Mouse (Mus musculus): ENCODE measurements around the gene Lrp1. TPM values are rescaled to one million over a fixed set of nuclear protein-coding genes. Genes with fewer than 3 reads are reported as not detected.

The Lrp1 gene
- polyA plus RNA-seq, 1 experiment from 2014 or later, result 71.2 TPM

- Histone ChIP-seq H3K4me2 (ENCODE audit: low read depth, low read length, severe bottlenecking) (peak overlapping the region; percentile 47), H3K27ac (ENCODE audit: low read depth, low read length) (peak overlapping the region; percentile 68), H3K9me3 (ENCODE audit: control insufficient read depth, low read length) (peaks cover 1% of the 10 kb centered on the region; the same call in 1 of the 2 replicates), H3K4me3 (ENCODE audit: low read depth, low read length) (peak overlapping the region; percentile 74), H3K4me1 (replicated peaks; ENCODE audit: control insufficient read depth, insufficient read depth, low read length) (peaks cover 13% of the 10 kb centered on the region), H3K27me3 (ENCODE audit: control insufficient read depth, insufficient read depth, low read length) (no peaks in the 10 kb centered on the region), H3K9ac (ENCODE audit: low read length) (peak overlapping the region; percentile 43), H3K36me3 (ENCODE audit: control insufficient read depth, insufficient read depth, low read length) (no peaks in the 10 kb centered on the region)
- under 1% methylated on average over 38 of the region's 39 CpGs for WGBS
- DNase-seq (ENCODE audit: low spot score) (peak; percentile 94), ATAC-seq (replicated peaks; ENCODE audit: low FRiP score) (peak; percentile 88)
These were observed 476 bp upstream of the Lrp1 start for GRCm38 (mm10) chr10:127621191-127622056.

GRCm38 (mm10) chr10:127619941-127620405, 975 bp downstream of the Lrp1 start:
- ATAC-seq (replicated peaks; ENCODE audit: low FRiP score), result peak; percentile 9
- H3K9ac ChIP-seq (ENCODE audit: low read length), result peak overlapping the region; percentile 82
- peak overlapping the region; percentile 80 for H3K27ac ChIP-seq (ENCODE audit: low read depth, low read length)
- no peaks in the 10 kb centered on the region for H3K27me3 ChIP-seq (ENCODE audit: control insufficient read depth, insufficient read depth, low read length)
- DNase-seq (ENCODE audit: low spot score), result peak; percentile 73
- peak overlapping the region; percentile 74 for H3K4me3 ChIP-seq (ENCODE audit: low read depth, low read length)
- H3K4me2 ChIP-seq (ENCODE audit: low read depth, low read length, severe bottlenecking), result peak overlapping the region; percentile 47
- H3K4me1 ChIP-seq (replicated peaks; ENCODE audit: control insufficient read depth, insufficient read depth, low read length), result peaks cover 16% of the 10 kb centered on the region
- WGBS, result under 1% methylated on average over 12 of the region's 12 CpGs
- H3K9me3 ChIP-seq (ENCODE audit: control insufficient read depth, low read length), result no peaks in the 10 kb centered on the region
- H3K36me3 ChIP-seq (ENCODE audit: control insufficient read depth, insufficient read depth, low read length), result no peaks in the 10 kb centered on the region

GRCm38 (mm10) chr10:127619119-127619721, 1.7 kb downstream of the Lrp1 start:
- WGBS, result 30% methylated on average over 8 of the region's 8 CpGs
- Histone ChIP-seq H3K27ac (ENCODE audit: low read depth, low read length) (no peak overlapping the region), H3K36me3 (ENCODE audit: control insufficient read depth, insufficient read depth, low read length) (no peaks in the 10 kb centered on the region), H3K4me1 (replicated peaks; ENCODE audit: control insufficient read depth, insufficient read depth, low read length) (peaks cover 22% of the 10 kb centered on the region), H3K9me3 (ENCODE audit: control insufficient read depth, low read length) (no peaks in the 10 kb centered on the region), H3K9ac (ENCODE audit: low read length) (peak overlapping the region; percentile 82; the same call in 1 of the 2 replicates), H3K4me3 (ENCODE audit: low read depth, low read length) (peak overlapping the region; percentile 74), H3K27me3 (ENCODE audit: control insufficient read depth, insufficient read depth, low read length) (no peaks in the 10 kb centered on the region), H3K4me2 (ENCODE audit: low read depth, low read length, severe bottlenecking) (peak overlapping the region; percentile 47)
- ATAC-seq (replicated peaks; ENCODE audit: low FRiP score) (no peak), DNase-seq (ENCODE audit: low spot score) (no peak)

- no peak for ATAC-seq (replicated peaks; ENCODE audit: low FRiP score)
- Histone ChIP-seq H3K4me1 (replicated peaks; ENCODE audit: control insufficient read depth, insufficient read depth, low read length) (peaks cover 22% of the 10 kb centered on the region), H3K4me3 (ENCODE audit: low read depth, low read length) (no peak overlapping the region), H3K36me3 (ENCODE audit: control insufficient read depth, insufficient read depth, low read length) (no peaks in the 10 kb centered on the region), H3K27ac (ENCODE audit: low read depth, low read length) (no peak overlapping the region), H3K27me3 (ENCODE audit: control insufficient read depth, insufficient read depth, low read length) (no peaks in the 10 kb centered on the region), H3K9ac (ENCODE audit: low read length) (no peak overlapping the region), H3K9me3 (ENCODE audit: control insufficient read depth, low read length) (no peaks in the 10 kb centered on the region), H3K4me2 (ENCODE audit: low read depth, low read length, severe bottlenecking) (no peak overlapping the region)
- 67% methylated on average over 6 of the region's 6 CpGs for WGBS
- DNase-seq (ENCODE audit: low spot score), result no peak
These were observed 2.8 kb downstream of the Lrp1 start for GRCm38 (mm10) chr10:127618173-127618572.

- no peak overlapping the region for H3K27ac ChIP-seq (ENCODE audit: low read depth, low read length)
- WGBS, result 60% methylated on average over 4 of the region's 4 CpGs
- H3K36me3 ChIP-seq (ENCODE audit: control insufficient read depth, insufficient read depth, low read length), result no peaks in the 10 kb centered on the region; the same call in 1 of the 2 replicates
- H3K4me2 ChIP-seq (ENCODE audit: low read depth, low read length, severe bottlenecking), result no peak overlapping the region
- no peak overlapping the region for H3K4me3 ChIP-seq (ENCODE audit: low read depth, low read length)
- H3K9me3 ChIP-seq (ENCODE audit: control insufficient read depth, low read length), result no peaks in the 10 kb centered on the region
- DNase-seq (ENCODE audit: low spot score), result no peak
- no peak overlapping the region for H3K9ac ChIP-seq (ENCODE audit: low read length)
- peaks cover 22% of the 10 kb centered on the region for H3K4me1 ChIP-seq (replicated peaks; ENCODE audit: control insufficient read depth, insufficient read depth, low read length)
- H3K27me3 ChIP-seq (ENCODE audit: control insufficient read depth, insufficient read depth, low read length), result no peaks in the 10 kb centered on the region
- no peak for ATAC-seq (replicated peaks; ENCODE audit: low FRiP score)
These were observed 3.7 kb downstream of the Lrp1 start for GRCm38 (mm10) chr10:127617294-127617693.

- H3K4me2 ChIP-seq (ENCODE audit: low read depth, low read length, severe bottlenecking), result no peak overlapping the region
- no peak overlapping the region for H3K4me3 ChIP-seq (ENCODE audit: low read depth, low read length)
- no peak for DNase-seq (ENCODE audit: low spot score)
- H3K9ac ChIP-seq (ENCODE audit: low read length), result no peak overlapping the region
- no peaks in the 10 kb centered on the region for H3K9me3 ChIP-seq (ENCODE audit: control insufficient read depth, low read length)
- peaks cover 6% of the 10 kb centered on the region; the same call in 1 of the 2 replicates for H3K36me3 ChIP-seq (ENCODE audit: control insufficient read depth, insufficient read depth, low read length)
- peaks cover 18% of the 10 kb centered on the region for H3K4me1 ChIP-seq (replicated peaks; ENCODE audit: control insufficient read depth, insufficient read depth, low read length)
- H3K27ac ChIP-seq (ENCODE audit: low read depth, low read length), result no peak overlapping the region
- no peaks in the 10 kb centered on the region for H3K27me3 ChIP-seq (ENCODE audit: control insufficient read depth, insufficient read depth, low read length)
- 40% methylated on average over 7 of the region's 7 CpGs for WGBS
- ATAC-seq (replicated peaks; ENCODE audit: low FRiP score), result no peak
These were observed 4.7 kb downstream of the Lrp1 start for GRCm38 (mm10) chr10:127616261-127616679.

- Histone ChIP-seq H3K27ac (ENCODE audit: low read depth, low read length) (no peak overlapping the region), H3K4me2 (ENCODE audit: low read depth, low read length, severe bottlenecking) (peak overlapping the region; percentile 0; the same call in 1 of the 2 replicates), H3K9ac (ENCODE audit: low read length) (no peak overlapping the region), H3K27me3 (ENCODE audit: control insufficient read depth, insufficient read depth, low read length) (no peaks in the 10 kb centered on the region), H3K4me1 (replicated peaks; ENCODE audit: control insufficient read depth, insufficient read depth, low read length) (peaks cover 18% of the 10 kb centered on the region), H3K9me3 (ENCODE audit: control insufficient read depth, low read length) (no peaks in the 10 kb centered on the region), H3K4me3 (ENCODE audit: low read depth, low read length) (no peak overlapping the region), H3K36me3 (ENCODE audit: control insufficient read depth, insufficient read depth, low read length) (peaks cover 6% of the 10 kb centered on the region; the same call in 1 of the 2 replicates)
- 78% methylated on average over 3 of the region's 3 CpGs for WGBS
- ATAC-seq (replicated peaks; ENCODE audit: low FRiP score), result no peak
- no peak for DNase-seq (ENCODE audit: low spot score)
These were observed 5.4 kb downstream of the Lrp1 start for GRCm38 (mm10) chr10:127615591-127615990.

GRCm38 (mm10) chr10:127615034-127615374, 5.9 kb downstream of the Lrp1 start:
- DNase-seq (ENCODE audit: low spot score) (no peak), ATAC-seq (replicated peaks; ENCODE audit: low FRiP score) (no peak)
- Histone ChIP-seq H3K27ac (ENCODE audit: low read depth, low read length) (no peak overlapping the region), H3K27me3 (ENCODE audit: control insufficient read depth, insufficient read depth, low read length) (no peaks in the 10 kb centered on the region), H3K4me1 (replicated peaks; ENCODE audit: control insufficient read depth, insufficient read depth, low read length) (peaks cover 18% of the 10 kb centered on the region), H3K4me3 (ENCODE audit: low read depth, low read length) (no peak overlapping the region), H3K36me3 (ENCODE audit: control insufficient read depth, insufficient read depth, low read length) (peaks cover 7% of the 10 kb centered on the region), H3K9ac (ENCODE audit: low read length) (no peak overlapping the region), H3K9me3 (ENCODE audit: control insufficient read depth, low read length) (no peaks in the 10 kb centered on the region), H3K4me2 (ENCODE audit: low read depth, low read length, severe bottlenecking) (no peak overlapping the region)
- WGBS, result 54% methylated on average over 2 of the region's 2 CpGs
